Mouse (Mus musculus): ENCODE measurements at regions not wholly inside any gene's neighbourhood (a gene's known extent, or its start where the extent isn't known, plus 50 kb on each side); places are given as distances from the start of the nearest gene placed in this dataset.

- TF ChIP-seq CTCF (IDR thresholded peaks at IDR 0.05; ENCODE audit: control insufficient read depth, insufficient read depth, insufficient read length) = no peak
- TF ChIP-seq MAX (IDR thresholded peaks at IDR 0.05) = no peak
Observed at GRCm38 (mm10) chr2:75608482-75608881, 50.6 kb upstream of the Hnrnpa3 start.

Data from C2C12 (cell line).